Mouse (Mus musculus) hindbrain, embryonic 16.5 days (tissue): ENCODE measurements around the gene Galk1. TPM values are rescaled to one million over a fixed set of nuclear protein-coding genes. Genes with fewer than 3 reads are reported as not detected.

Experiments
- ATAC-seq: fragments of 200-750 bp; cut with Nextera tagmentation; 2 replicates; pipeline ENCODE4 v1.8.0; 2017; ENCODE audit warnings: moderate TSS enrichment, moderate library complexity
- H3K27ac ChIP-seq: fragments of 300-500 bp; sonication (generic); 2 replicates; pipeline ENCODE4 v1.5.1; 2014; ENCODE audit warnings: low read depth, mild to moderate bottlenecking, control low read depth, low read length, moderate library complexity
- H3K27me3 ChIP-seq: fragments of 300-500 bp; sonication (generic); replicated peaks from 2 replicates; pipeline ENCODE4 v1.6.1; 2014; ENCODE audit warnings: low read length; ENCODE audit not compliant: control insufficient read depth, insufficient read depth
- H3K36me3 ChIP-seq: fragments of 300-500 bp; sonication (generic); 2 replicates; pipeline ENCODE4 v1.6.1; 2014; ENCODE audit warnings: mild to moderate bottlenecking, low read length, moderate library complexity, mixed read lengths; ENCODE audit not compliant: control insufficient read depth, insufficient read depth
- H3K4me1 ChIP-seq: fragments of 300-500 bp; sonication (generic); 2 replicates; pipeline ENCODE4 v1.6.1; 2014; ENCODE audit warnings: low read depth, low read length; ENCODE audit not compliant: control insufficient read depth, insufficient read depth
- H3K4me2 ChIP-seq: fragments of 300-500 bp; sonication (generic); 2 replicates; pipeline ENCODE4 v1.6.1; 2014; ENCODE audit warnings: mild to moderate bottlenecking, low read length, control low read depth, moderate library complexity
- H3K4me3 ChIP-seq: fragments of 300-500 bp; sonication (generic); 2 replicates; pipeline ENCODE4 v1.5.1; 2014; ENCODE audit warnings: mild to moderate bottlenecking, low read length, control low read depth, moderate library complexity
- H3K9ac ChIP-seq: fragments of 300-500 bp; sonication (generic); 2 replicates; pipeline ENCODE4 v1.6.1; 2014; ENCODE audit warnings: low read depth, mild to moderate bottlenecking, control low read depth, low read length, moderate library complexity
- H3K9me3 ChIP-seq: fragments of 300-500 bp; sonication (generic); 2 replicates; pipeline ENCODE4 v1.6.1; 2014; ENCODE audit warnings: mild to moderate bottlenecking, low read length, moderate library complexity; ENCODE audit not compliant: control insufficient read depth
- WGBS: fragments of 180-500 bp; shearing (Covaris S2); extraction: QIAGEN DNeasy Blood & Tissue Kit; methylation state at CpG from one replicate; pipeline ENCODE4 v1.1.7; 2014; 5-methylcytosine and 5-hydroxymethylcytosine counted together
- polyA plus RNA-seq: library from polyadenylated mRNA; unstranded; fragments of >200 nt; fragmentation: Nextera tagmentation; extraction: Ambion mirVana; gene quantifications from 2 replicates; pipeline ENCODE4 v1.2.1, GENCODE M21; 2015

Galk1 gene
- polyA plus RNA-seq, result 76.0 and 76.2 TPM in 2 replicates

GRCm38 (mm10) chr11:116012262-116012947 lies at the start of gene Galk1:
TSS of gene Galk1 (minus strand) at chr11:116012719.
- no peaks in the 10 kb centered on the region for H3K9me3 ChIP-seq
- no peaks in the 10 kb centered on the region; the same call in 1 of the 2 replicates for H3K36me3 ChIP-seq
- ATAC-seq, result peak; percentile 85
- H3K27ac ChIP-seq, result peak within 1 kb of the TSS; percentile 83
- H3K4me3 ChIP-seq, result peak within 1 kb of the TSS; percentile 68
- under 1% methylated on average over 50 of the region's 55 CpGs for WGBS
- peak within 1 kb of the TSS; percentile 87 for H3K4me2 ChIP-seq
- peak within 1 kb of the TSS; percentile 87 for H3K9ac ChIP-seq
- H3K4me1 ChIP-seq, result peaks cover 7% of the 10 kb centered on the region; the same call in 1 of the 2 replicates
- no peaks in the 10 kb centered on the region for H3K27me3 ChIP-seq

- Histone ChIP-seq H3K4me2 (no peak overlapping the region), H3K9me3 (no peaks in the 10 kb centered on the region), H3K27me3 (no peaks in the 10 kb centered on the region), H3K9ac (no peak overlapping the region), H3K27ac (no peak overlapping the region), H3K4me3 (no peak overlapping the region), H3K4me1 (no peaks in the 10 kb centered on the region), H3K36me3 (peaks cover 27% of the 10 kb centered on the region)
- no peak for ATAC-seq
- 81% methylated on average over 13 of the region's 13 CpGs for WGBS
Measured at GRCm38 (mm10) chr11:116061641-116062415, 49.3 kb upstream of the Galk1 start.

- H3K4me1 ChIP-seq, result no peaks in the 10 kb centered on the region
- H3K27me3 ChIP-seq, result no peaks in the 10 kb centered on the region
- H3K9ac ChIP-seq, result no peak overlapping the region
- no peaks in the 10 kb centered on the region for H3K9me3 ChIP-seq
- 82% methylated on average over 9 of the region's 9 CpGs for WGBS
- no peak overlapping the region for H3K4me3 ChIP-seq
- no peak overlapping the region for H3K4me2 ChIP-seq
- peaks cover 33% of the 10 kb centered on the region for H3K36me3 ChIP-seq
- ATAC-seq, result no peak
- no peak overlapping the region for H3K27ac ChIP-seq
Measured at GRCm38 (mm10) chr11:116060596-116060995, 48.1 kb upstream of the Galk1 start.

- WGBS, result 93% methylated on average over 11 of the region's 11 CpGs
- Histone ChIP-seq H3K4me3 (no peak overlapping the region), H3K27me3 (no peaks in the 10 kb centered on the region), H3K27ac (no peak overlapping the region), H3K4me1 (no peaks in the 10 kb centered on the region), H3K9ac (no peak overlapping the region), H3K9me3 (no peaks in the 10 kb centered on the region), H3K4me2 (no peak overlapping the region), H3K36me3 (peaks cover 43% of the 10 kb centered on the region)
- no peak for ATAC-seq
Measured at GRCm38 (mm10) chr11:116059691-116060025, 47.1 kb upstream of the Galk1 start.

- no peak for ATAC-seq
Measured at GRCm38 (mm10) chr11:116058868-116059690, 46.6 kb upstream of the Galk1 start.

GRCm38 (mm10) chr11:116058022-116058614 lies 45.6 kb upstream of the Galk1 start:
- no peak overlapping the region for H3K9ac ChIP-seq

More at GRCm38 (mm10) chr11:116058868-116059690, 46.6 kb upstream of the Galk1 start:
- H3K9me3 ChIP-seq, result no peaks in the 10 kb centered on the region
- H3K27ac ChIP-seq, result no peak overlapping the region
- peaks cover 46% of the 10 kb centered on the region for H3K36me3 ChIP-seq
- H3K27me3 ChIP-seq, result no peaks in the 10 kb centered on the region
- WGBS, result 94% methylated on average over 17 of the region's 17 CpGs
- H3K4me1 ChIP-seq, result no peaks in the 10 kb centered on the region
- H3K9ac ChIP-seq, result no peak overlapping the region; the same call in 1 of the 2 replicates
- H3K4me3 ChIP-seq, result no peak overlapping the region
- no peak overlapping the region for H3K4me2 ChIP-seq

GRCm38 (mm10) chr11:116057237-116057881 lies 44.8 kb upstream of the Galk1 start:
- peaks cover 56% of the 10 kb centered on the region for H3K36me3 ChIP-seq
- no peak for ATAC-seq
- H3K27me3 ChIP-seq, result no peaks in the 10 kb centered on the region
- no peaks in the 10 kb centered on the region for H3K9me3 ChIP-seq
- no peaks in the 10 kb centered on the region for H3K4me1 ChIP-seq
- H3K4me2 ChIP-seq, result no peak overlapping the region
- WGBS, result 89% methylated on average over 4 of the region's 4 CpGs
- H3K27ac ChIP-seq, result no peak overlapping the region
- no peak overlapping the region for H3K9ac ChIP-seq
- H3K4me3 ChIP-seq, result no peak overlapping the region

More at GRCm38 (mm10) chr11:116058022-116058614, 45.6 kb upstream of the Galk1 start:
- Histone ChIP-seq H3K4me1 (no peaks in the 10 kb centered on the region), H3K4me3 (no peak overlapping the region), H3K27me3 (no peaks in the 10 kb centered on the region), H3K9me3 (no peaks in the 10 kb centered on the region), H3K36me3 (peaks cover 49% of the 10 kb centered on the region), H3K4me2 (no peak overlapping the region), H3K27ac (no peak overlapping the region)
- 82% methylated on average over 12 of the region's 12 CpGs for WGBS
- ATAC-seq, result no peak

GRCm38 (mm10) chr11:116055873-116056272 lies 43.4 kb upstream of the Galk1 start:
- peaks cover 55% of the 10 kb centered on the region for H3K36me3 ChIP-seq

More at GRCm38 (mm10) chr11:116055873-116056272, 43.4 kb upstream of the Galk1 start:
- H3K4me3 ChIP-seq, result no peak overlapping the region
- ATAC-seq, result no peak
- no peaks in the 10 kb centered on the region for H3K9me3 ChIP-seq
- WGBS, result 94% methylated on average over 7 of the region's 11 CpGs
- H3K9ac ChIP-seq, result no peak overlapping the region
- H3K4me2 ChIP-seq, result no peak overlapping the region
- no peak overlapping the region for H3K27ac ChIP-seq
- H3K27me3 ChIP-seq, result no peaks in the 10 kb centered on the region
- no peaks in the 10 kb centered on the region for H3K4me1 ChIP-seq
